Mouse (Mus musculus) liver, postnatal 0 days (tissue): Measurements from ENCODE around the gene Tbc1d12.

Experiments used
- CTCF ChIP-seq: sonication (generic); IDR thresholded peaks from 2 replicates; pipeline ENCODE4 v1.5.1; 2016; ENCODE audit warnings: antibody characterized with exemption, low read depth
- EP300 ChIP-seq: IDR thresholded peaks from 2 replicates; pipeline ENCODE4 v1.6.1; 2016; ENCODE audit warnings: antibody characterized with exemption, low read depth, mild to moderate bottlenecking

GRCm38 (mm10) chr19:38793563-38794045 lies 42.8 kb upstream of the Tbc1d12 start:
- TF ChIP-seq EP300 = no peak
- TF ChIP-seq CTCF = no peak
